In genomic region chr2:14605207-14605606, GRCm38 (mm10) we compare ENCODE assay signal across 9 mouse cellular contexts. TPM values are rescaled to one million over a fixed set of nuclear protein-coding genes. Genes with fewer than 3 reads are reported as not detected.
DNase-seq lines count a peak whose midpoint lies in the region; ATAC-seq and TF ChIP-seq lines count a peak whose summit lies in the region.
"Had no signal": no experiment of that assay in that cellular context is flagged by ENCODE, and none has a peak within 500 bp of the region (broad histone marks: within the 10 kb centered on the region; RNA-seq: fewer than 3 reads in every experiment).

No protein-coding gene starts in this region.

- WGBS in heart, embryonic 11.5 days (ENCODE audit: insufficient replicate concordance): 3% methylated on average over 7 of the region's 7 CpGs
- WGBS in bone marrow, adult 2 months: 3% methylated on average over 7 of the region's 7 CpGs
- 13% methylated on average over 7 of the region's 7 CpGs for WGBS in hindbrain, embryonic 13.5 days
- 7% methylated on average over 7 of the region's 7 CpGs for WGBS in midbrain, embryonic 11.5 days

- no peaks in the 10 kb centered on the region for H3K27me3 ChIP-seq in heart, embryonic 11.5 days (ENCODE audit: control insufficient read depth, insufficient read depth, low read length)
- peaks cover 41% of the 10 kb centered on the region for H3K27me3 ChIP-seq in hindbrain, embryonic 13.5 days
- H3K27me3 ChIP-seq in midbrain, embryonic 11.5 days (ENCODE audit: control insufficient read depth, insufficient read depth, low read length): peaks cover 15% of the 10 kb centered on the region

- H3K36me3 ChIP-seq in heart, embryonic 11.5 days (ENCODE audit: control insufficient read depth, insufficient read depth, low read length): no peaks in the 10 kb centered on the region
- no peaks in the 10 kb centered on the region for H3K36me3 ChIP-seq in hindbrain, embryonic 13.5 days
- no peaks in the 10 kb centered on the region for H3K36me3 ChIP-seq in midbrain, embryonic 11.5 days (ENCODE audit: control insufficient read depth, insufficient read depth, low read length)

- ATAC-seq in heart, embryonic 11.5 days (replicated peaks; ENCODE audit: insufficient number of reproducible peaks, low FRiP score, low TSS enrichment): no peak
- no peak for ATAC-seq in hindbrain, embryonic 13.5 days (ENCODE audit: low FRiP score)
- ATAC-seq in midbrain, embryonic 11.5 days (ENCODE audit: low FRiP score): no peak

- peak overlapping the region; percentile 81 for H3K4me3 ChIP-seq in heart, embryonic 11.5 days (ENCODE audit: low read depth, low read length)
- H3K4me3 ChIP-seq in bone marrow, adult 2 months (replicated peaks; ENCODE audit: control insufficient read depth, low read depth, low read length): peak overlapping the region; percentile 74
- peak overlapping the region; percentile 68 for H3K4me3 ChIP-seq in hindbrain, embryonic 13.5 days
- peak overlapping the region; percentile 51 for H3K4me3 ChIP-seq in midbrain, embryonic 11.5 days (ENCODE audit: low read depth, low read length)

- peak overlapping the region; percentile 94 for H3K27ac ChIP-seq in heart, embryonic 11.5 days (ENCODE audit: low read depth, low read length)
- H3K27ac ChIP-seq in bone marrow, adult 2 months (ENCODE audit: control insufficient read depth, insufficient read depth, low read depth, low read length, poor library complexity): no peak overlapping the region
- H3K27ac ChIP-seq in hindbrain, embryonic 13.5 days: peak overlapping the region; percentile 74; the same call in 1 of the 2 replicates
- no peak overlapping the region for H3K27ac ChIP-seq in midbrain, embryonic 11.5 days (ENCODE audit: low read depth, low read length)

- TF ChIP-seq CTCF in bone marrow, adult 2 months (IDR thresholded peaks at IDR 0.05; ENCODE audit: control insufficient read depth, insufficient read depth, low read length): no peak

- no peak for DNase-seq in heart, postnatal 14 days
- DNase-seq in midbrain, embryonic 11.5 days (ENCODE audit: low spot score, missing footprints): no peak
- no peak for DNase-seq in testis, postnatal 14 days (ENCODE audit: low spot score)
- no peak for DNase-seq in cerebellum, postnatal 14 days
- DNase-seq in left cerebral cortex, postnatal 36 days (ENCODE audit: low spot score in 2 of 2): no peak

- H3K4me2 ChIP-seq in heart, embryonic 11.5 days: peak overlapping the region; percentile 80
- peak overlapping the region; percentile 97 for H3K4me2 ChIP-seq in hindbrain, embryonic 13.5 days
- peak overlapping the region; percentile 91 for H3K4me2 ChIP-seq in midbrain, embryonic 11.5 days

- intact Hi-C loops in heart, postnatal 14 days (cut with DNase I): loop anchor here (2.0 to 10.0 kb wide), 2 partner anchors 72 to 110 kb away; no protein-coding TSS in a partner anchor
- intact Hi-C loops in left cerebral cortex, postnatal 36 days (cut with DNase I): loop anchor here (2.0 kb wide), 1 partner anchor 72 kb away; no protein-coding TSS in a partner anchor

- TF ChIP-seq POLR2A in bone marrow, adult 2 months (IDR thresholded peaks at IDR 0.05; ENCODE audit: borderline replicate concordance, control insufficient read depth, low read depth, low read length): no peak

- H3K9ac ChIP-seq in heart, embryonic 11.5 days (ENCODE audit: low read depth, low read length): peak overlapping the region; percentile 92
- H3K9ac ChIP-seq in hindbrain, embryonic 13.5 days: peak overlapping the region; percentile 81
- H3K9ac ChIP-seq in midbrain, embryonic 11.5 days (ENCODE audit: low read length): peak overlapping the region; percentile 73

- no peaks in the 10 kb centered on the region for H3K9me3 ChIP-seq in heart, embryonic 11.5 days (replicated peaks; ENCODE audit: control insufficient read depth, low read length)
- H3K9me3 ChIP-seq in hindbrain, embryonic 13.5 days: no peaks in the 10 kb centered on the region
- no peaks in the 10 kb centered on the region for H3K9me3 ChIP-seq in midbrain, embryonic 11.5 days (ENCODE audit: control insufficient read depth, low read length)

- peaks cover 11% of the 10 kb centered on the region for H3K4me1 ChIP-seq in heart, embryonic 11.5 days (ENCODE audit: control insufficient read depth, insufficient read depth, low read length)
- H3K4me1 ChIP-seq in bone marrow, adult 2 months (ENCODE audit: control insufficient read depth, insufficient read depth, low read length): no peaks in the 10 kb centered on the region
- peaks cover 36% of the 10 kb centered on the region for H3K4me1 ChIP-seq in hindbrain, embryonic 13.5 days (replicated peaks)
- H3K4me1 ChIP-seq in midbrain, embryonic 11.5 days (ENCODE audit: control insufficient read depth, insufficient read depth, low read length): peaks cover 16% of the 10 kb centered on the region

RNA-seq across cellular contexts. Expression of gene Cacnb2, which starts 2.3 kb away (rescaled TPM):
- 7.6 and 12.2 TPM in 2 replicates for polyA plus RNA-seq in heart, embryonic 11.5 days (2014; fragmentation: Nextera tagmentation; extraction: Ambion mirVana)
- 10 to 100 TPM; 66.3 to 74.0 TPM for total RNA-seq in heart, postnatal 14 days (2021)
- polyA plus RNA-seq in bone marrow, adult 2 months (2011; ENCODE audit: insufficient read depth, insufficient read length, low replicate concordance, missing spikeins): 0.65 and 0.77 TPM in 2 replicates
- polyA plus RNA-seq in hindbrain, embryonic 13.5 days (2015; fragmentation: Nextera tagmentation; extraction: Ambion mirVana): 3.8 and 4.0 TPM in 2 replicates
- 1.1 TPM in 2 replicates for polyA plus RNA-seq in midbrain, embryonic 11.5 days (2014; fragmentation: Nextera tagmentation; extraction: Ambion mirVana)
- 10 to 100 TPM; 45.8 to 61.0 TPM for total RNA-seq in left cerebral cortex, postnatal 36 days (2021)
- total RNA-seq: MEL had no signal

Comparison
In these comparisons a context has a peak if more than half of its experiments do, and no peak if none do; other contexts are left out.
1. H3K27ac ChIP-seq: peak in heart, embryonic 11.5 days (single experiment) and hindbrain, embryonic 13.5 days (single experiment); none in bone marrow, adult 2 months (single experiment) and midbrain, embryonic 11.5 days (single experiment).
2. Peak in every context shown above with its lines, with median percentiles within 50 percentile points of each other: H3K4me2 ChIP-seq, H3K4me3 ChIP-seq and H3K9ac ChIP-seq.